Mouse (Mus musculus): ENCODE measurements at regions not wholly inside any gene's neighbourhood (a gene's known extent, or its start where the extent isn't known, plus 50 kb on each side); places are given as distances from the start of the nearest gene placed in this dataset.

DNA sequence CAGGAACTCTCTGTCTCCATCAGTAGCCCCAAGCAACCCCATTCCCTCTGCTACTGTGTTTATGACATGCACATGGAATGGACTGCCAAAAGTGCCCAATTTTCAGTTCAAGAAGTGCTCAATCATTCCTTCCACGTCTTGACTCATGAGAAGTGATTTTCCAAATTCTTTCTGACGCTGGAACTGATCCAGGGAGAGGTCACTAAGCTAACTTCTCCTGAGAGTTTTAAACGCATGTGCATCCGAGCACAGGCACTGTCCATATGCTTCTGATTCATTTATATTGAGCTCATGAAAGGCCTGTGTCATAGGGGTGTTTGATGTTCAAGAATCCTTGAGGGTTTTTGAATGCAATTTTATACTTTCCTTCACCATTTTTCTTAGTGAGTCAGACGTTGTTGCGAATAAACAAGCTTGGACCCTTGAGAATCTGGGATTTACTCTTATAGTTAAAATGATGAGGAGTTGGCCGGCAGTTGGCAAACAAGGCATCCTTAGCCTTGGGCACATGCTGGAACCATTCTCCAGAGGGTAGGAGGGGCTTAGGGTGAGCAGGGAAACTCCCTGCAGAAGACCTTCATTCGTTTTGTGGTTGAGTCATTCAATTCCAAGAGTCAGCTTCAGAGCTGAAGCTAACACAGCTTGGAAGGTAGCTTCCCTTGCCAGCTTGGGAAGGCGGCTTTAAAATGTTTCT, 206.9 kb upstream of the Gm15217 start:
- TF ChIP-seq CTCF (IDR thresholded peaks at IDR 0.05; ENCODE audit: control insufficient read depth, insufficient read depth, insufficient read length) (no peak), MAX (IDR thresholded peaks at IDR 0.05) (no peak), FOSL1 (IDR thresholded peaks at IDR 0.05; ENCODE audit: insufficient read depth, low read length, poor library complexity, severe bottlenecking) (no peak), CEBPB (IDR thresholded peaks at IDR 0.05; ENCODE audit: low read depth) (no peak), MYOG (IDR thresholded peaks at IDR 0.05; ENCODE audit: control insufficient read depth, extremely low read depth, insufficient read length) (no peak), MYOD1 (IDR thresholded peaks at IDR 0.05; ENCODE audit: control insufficient read depth, insufficient read length, low read depth) (no peak), USF1 (IDR thresholded peaks at IDR 0.05; ENCODE audit: low read depth) (no peak)
